Mouse (Mus musculus) liver, embryonic 16.5 days (tissue): ENCODE data around the gene Sh2b2. TPM values are rescaled to one million over a fixed set of nuclear protein-coding genes. Genes with fewer than 3 reads are reported as not detected.

Source experiments
- polyA plus RNA-seq: library from polyadenylated mRNA; unstranded; fragments of >200 nt; fragmentation: Nextera tagmentation; extraction: Ambion mirVana; gene quantifications from 2 replicates; pipeline ENCODE4 v1.2.1, GENCODE M21; 2015

The Sh2b2 gene
- polyA plus RNA-seq, 1 experiment from 2014 or later, result 1.9 TPM

Other genes with a start within 250 kb of the Sh2b2 start
- 2.9 and 3.6 TPM in 2 replicates for gene Upk3b, start 208.1 kb downstream of the Sh2b2 start, polyA plus RNA-seq
- not detected in 2 replicates for gene Upk3bl, start 192.1 kb downstream of the Sh2b2 start, polyA plus RNA-seq
- gene Rasa4, start 162.6 kb downstream of the Sh2b2 start, polyA plus RNA-seq, result 1.9 and 2.0 TPM in 2 replicates
- gene Polr2j, start 129.9 kb downstream of the Sh2b2 start, polyA plus RNA-seq, result 104 and 118 TPM in 2 replicates
- 30.5 and 33.9 TPM in 2 replicates for gene Lrwd1, start 110.5 kb downstream of the Sh2b2 start, polyA plus RNA-seq
- gene Alkbh4, start 110.4 kb downstream of the Sh2b2 start, polyA plus RNA-seq, result 11.3 and 12.9 TPM in 2 replicates
- 3.6 and 4.0 TPM in 2 replicates for gene Orai2, start 75.8 kb downstream of the Sh2b2 start, polyA plus RNA-seq
- 20.0 and 20.8 TPM in 2 replicates for gene Prkrip1, start 47.6 kb downstream of the Sh2b2 start, polyA plus RNA-seq